Mouse (Mus musculus) layer of hippocampus, adult 11-12 months (tissue): ENCODE results near the gene Dnah3.

Experiments used
- DNase-seq: peaks from one replicate; pipeline ENCODE4 v3.0.0; 2022; ENCODE audit warnings: low spot score

The Dnah3 gene

GRCm38 (mm10) chr7:119941569-119941968 is 153.5 kb downstream of the Dnah3 start:
- DNase-seq, result no peak

GRCm38 (mm10) chr7:119937036-119937435 is 158.0 kb downstream of the Dnah3 start:
- DNase-seq, result no peak

GRCm38 (mm10) chr7:119936321-119936720 is 158.8 kb downstream of the Dnah3 start:
- no peak for DNase-seq

- DNase-seq, result no peak
These were observed 166.2 kb downstream of the Dnah3 start for GRCm38 (mm10) chr7:119928783-119929440.

- no peak for DNase-seq
These were observed 174.0 kb downstream of the Dnah3 start for GRCm38 (mm10) chr7:119921054-119921453.

GRCm38 (mm10) chr7:119920457-119920856 is 174.6 kb downstream of the Dnah3 start:
- DNase-seq, result peak; percentile 8

GRCm38 (mm10) chr7:119911727-119912126 is 183.4 kb downstream of the Dnah3 start:
- no peak for DNase-seq

- no peak for DNase-seq
These were observed 188.4 kb downstream of the Dnah3 start for GRCm38 (mm10) chr7:119906523-119907215.

- DNase-seq, result no peak
These were observed 195.6 kb downstream of the Dnah3 start for GRCm38 (mm10) chr7:119899386-119900057.

GRCm38 (mm10) chr7:119898247-119898856 is 196.7 kb downstream of the Dnah3 start:
- no peak for DNase-seq

- no peak for DNase-seq
These were observed 197.5 kb downstream of the Dnah3 start for GRCm38 (mm10) chr7:119897521-119898109.

- peak; percentile 98 for DNase-seq
These were observed 199.2 kb downstream of the Dnah3 start, which contains the start of the genes Lyrm1 and Dcun1d3 for GRCm38 (mm10) chr7:119895639-119896512. Gene Lyrm1, plus strand, starts transcription at chr7:119895861. Gene Dcun1d3, minus strand, starts transcription at chr7:119896298.

GRCm38 (mm10) chr7:119894818-119895544 is 200.1 kb downstream of the Dnah3 start:
- DNase-seq, result no peak

GRCm38 (mm10) chr7:119892742-119893141 is 202.3 kb downstream of the Dnah3 start:
- no peak for DNase-seq

GRCm38 (mm10) chr7:119892198-119892597 is 202.9 kb downstream of the Dnah3 start:
- DNase-seq, result no peak

GRCm38 (mm10) chr7:119887887-119888286 is 207.2 kb downstream of the Dnah3 start:
- no peak for DNase-seq

GRCm38 (mm10) chr7:119881229-119881628 is 213.9 kb downstream of the Dnah3 start:
- DNase-seq, result no peak

GRCm38 (mm10) chr7:119880345-119880744 is 214.7 kb downstream of the Dnah3 start:
- no peak for DNase-seq

- DNase-seq, result no peak
These were observed 215.9 kb downstream of the Dnah3 start for GRCm38 (mm10) chr7:119879171-119879570.

GRCm38 (mm10) chr7:119875776-119876440 is 219.2 kb downstream of the Dnah3 start:
- peak; percentile 44 for DNase-seq
